ENCODE assay signal across 29 mouse cellular contexts in the genomic region with DNA sequence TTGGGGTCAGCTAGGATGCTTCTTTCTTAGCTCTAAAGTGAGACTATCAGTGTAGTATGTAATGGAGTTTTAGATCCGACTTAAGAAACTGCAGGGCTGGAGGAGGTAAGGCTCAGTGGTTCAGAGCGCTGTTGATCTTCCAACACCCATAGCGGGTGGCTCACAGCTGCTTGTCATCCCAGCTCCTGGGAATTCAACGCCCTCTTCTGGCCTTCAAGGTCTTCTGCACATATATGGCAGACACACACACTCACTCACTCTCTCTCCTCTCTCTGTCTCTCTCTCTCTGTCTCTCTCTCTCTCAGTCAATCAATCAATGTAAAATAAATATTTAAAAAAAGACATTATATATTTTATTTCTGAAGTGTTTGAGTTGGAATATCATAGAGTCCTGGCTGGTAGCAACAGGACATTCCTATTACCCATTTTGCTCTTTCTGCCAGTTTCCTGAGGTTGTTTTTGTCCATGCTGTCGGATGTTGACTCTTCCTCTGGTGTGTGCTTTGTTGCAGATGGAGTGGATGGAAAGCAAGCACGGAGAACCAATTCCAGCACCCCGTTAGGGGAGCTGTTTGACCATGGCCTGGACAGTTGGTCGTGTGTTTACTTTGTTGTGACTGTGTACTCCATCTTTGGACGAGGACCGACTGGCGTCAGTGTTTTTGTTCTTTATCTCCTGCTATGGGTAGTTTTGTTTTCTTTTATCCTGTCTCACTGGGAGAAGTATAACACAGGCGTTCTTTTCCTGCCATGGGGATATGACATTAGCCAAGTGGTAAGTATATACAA. TPM values are rescaled to one million over a fixed set of nuclear protein-coding genes. Genes with fewer than 3 reads are reported as not detected.
DNase-seq lines count a peak whose midpoint lies in the region; ATAC-seq and TF ChIP-seq lines count a peak whose summit lies in the region.
"Had no signal": no experiment of that assay in that cellular context is flagged by ENCODE, and none has a peak within 500 bp of the region (broad histone marks: within the 10 kb centered on the region; RNA-seq: fewer than 3 reads in every experiment).

No protein-coding gene starts in this region.

- no peaks in the 10 kb centered on the region for H3K4me1 ChIP-seq in kidney, adult 2 months (ENCODE audit: control insufficient read depth, insufficient read depth, low read length)
- H3K4me1 ChIP-seq in lung, postnatal 0 days (ENCODE audit: insufficient read depth, low read depth, low read length): no peaks in the 10 kb centered on the region
- H3K4me1 ChIP-seq: embryonic facial prominence, embryonic 12.5 days; heart, embryonic 13.5 days; hindbrain, embryonic 13.5 days had no signal

- 94% methylated on average over 12 of the region's 12 CpGs for WGBS in kidney, adult 2 months
- 54% methylated on average over 12 of the region's 12 CpGs for WGBS in lung, postnatal 0 days

- no peaks in the 10 kb centered on the region for H3K9me3 ChIP-seq in lung, postnatal 0 days (ENCODE audit: low read length)
- H3K9me3 ChIP-seq: embryonic facial prominence, embryonic 12.5 days; heart, embryonic 13.5 days; hindbrain, embryonic 13.5 days had no signal

- peaks cover 2% of the 10 kb centered on the region; the same call in 1 of the 2 replicates for H3K36me3 ChIP-seq in kidney, adult 2 months (ENCODE audit: control insufficient read depth, insufficient read depth, low read length)
- H3K36me3 ChIP-seq in lung, postnatal 0 days (ENCODE audit: insufficient read depth, low read length): peaks cover 12% of the 10 kb centered on the region; the same call in 1 of the 2 replicates

- DNase-seq in kidney, adult 2 months: no peak
- no peak for DNase-seq in kidney, postnatal 4 days
- DNase-seq in lung, postnatal 0 days (ENCODE audit: low spot score): peak; percentile 25
- no peak for DNase-seq in lung, postnatal 14 days
- DNase-seq in ZHBTc4 (ENCODE audit: low read depth, low spot score): peak; percentile 19
- DNase-seq in lung, postnatal 4 days: peak; percentile 14 to 36
- DNase-seq in adrenal gland, postnatal 25 days: no peak
- DNase-seq: B cell, adult 2 months; cerebellum, adult 2 months; cerebellum, postnatal 25 days; forebrain, postnatal 0 days; gastrocnemius, postnatal 14 days; heart, adult 18-20 months; heart, postnatal 36 days; kidney, adult 8-10 months; kidney, postnatal 10 days had no signal

- TF ChIP-seq CTCF in kidney, adult 2 months (conservative IDR thresholded peaks at IDR 0.05; ENCODE audit: insufficient read depth, insufficient read length, low read depth, low read length): peak; percentile 19; the same call in 1 of the 2 replicates
- TF ChIP-seq CTCF in lung, postnatal 0 days (IDR thresholded peaks at IDR 0.05): peak; percentile 31

- peak; percentile 60 for ATAC-seq in lung, postnatal 0 days
- no peak for ATAC-seq in megakaryocyte progenitor cell, adult 5-6 weeks (replicated peaks; ENCODE audit: poor library complexity)
- ATAC-seq: forebrain, postnatal 0 days had no signal

- H3K4me3 ChIP-seq in kidney, adult 2 months (ENCODE audit: insufficient read depth, low read depth, low read length): no peak overlapping the region
- H3K4me3 ChIP-seq in lung, postnatal 0 days (ENCODE audit: low read depth, low read length): no peak overlapping the region
- H3K4me3 ChIP-seq: embryonic facial prominence, embryonic 12.5 days; heart, embryonic 13.5 days; hindbrain, embryonic 13.5 days; layer of hippocampus, adult 2 months had no signal

- H3K4me2 ChIP-seq in lung, postnatal 0 days (replicated peaks; ENCODE audit: low read depth, low read length): no peak overlapping the region
- H3K4me2 ChIP-seq: embryonic facial prominence, embryonic 12.5 days; heart, embryonic 13.5 days; hindbrain, embryonic 13.5 days; midbrain, embryonic 11.5 days had no signal

- no peaks in the 10 kb centered on the region for H3K27me3 ChIP-seq in kidney, adult 2 months (replicated peaks; ENCODE audit: control insufficient read depth, insufficient read depth, low read length)
- no peaks in the 10 kb centered on the region for H3K27me3 ChIP-seq in lung, postnatal 0 days (replicated peaks; ENCODE audit: insufficient read depth, low read length)
- H3K27me3 ChIP-seq: CH12.LX; embryonic facial prominence, embryonic 12.5 days; heart, embryonic 13.5 days; hindbrain, embryonic 13.5 days had no signal

- TF ChIP-seq EP300 in lung, postnatal 0 days (IDR thresholded peaks at IDR 0.05): no peak

- no peak for TF ChIP-seq POLR2A in kidney, adult 2 months (IDR thresholded peaks at IDR 0.05; ENCODE audit: low read depth, low read length)

- H3K27ac ChIP-seq in kidney, adult 2 months (ENCODE audit: insufficient read depth, low read depth, low read length): no peak overlapping the region
- H3K27ac ChIP-seq in lung, postnatal 0 days (ENCODE audit: low read length): no peak overlapping the region
- H3K27ac ChIP-seq: embryonic facial prominence, embryonic 12.5 days; heart, embryonic 13.5 days; hindbrain, embryonic 13.5 days; layer of hippocampus, adult 2 months had no signal

- H3K9ac ChIP-seq in lung, postnatal 0 days (replicated peaks; ENCODE audit: low read depth): no peak overlapping the region
- H3K9ac ChIP-seq: embryonic facial prominence, embryonic 12.5 days; forebrain, postnatal 0 days; heart, embryonic 13.5 days; hindbrain, embryonic 13.5 days had no signal

RNA-seq across cellular contexts. Expression of gene Selenoi, which starts 23.4 kb away (rescaled TPM):
- polyA plus RNA-seq in kidney, adult 2 months (2012; rRNA removed): 18.2 and 20.0 TPM in 2 replicates
- 9.4 and 11.0 TPM in 2 replicates for polyA plus RNA-seq in lung, postnatal 0 days (2015; fragmentation: Nextera tagmentation; extraction: Ambion mirVana)
- 36.0 and 38.8 TPM in 2 replicates for total RNA-seq in megakaryocyte progenitor cell, adult 5-6 weeks (2015)
- total RNA-seq in megakaryocyte progenitor cell, adult 5-6 weeks (2017): 47.5 and 67.4 TPM in 2 replicates
- 22.6 and 22.7 TPM in 2 replicates for total RNA-seq in adrenal gland, postnatal 25 days (2021)

RNA-seq across cellular contexts. Expression of gene Drc1, which starts 25.4 kb away (rescaled TPM):
- 0.08 and 0.28 TPM in 2 replicates for polyA plus RNA-seq in kidney, adult 2 months (2012; rRNA removed)
- polyA plus RNA-seq in lung, postnatal 0 days (2015; fragmentation: Nextera tagmentation; extraction: Ambion mirVana): 6.5 and 8.4 TPM in 2 replicates
- total RNA-seq in megakaryocyte progenitor cell, adult 5-6 weeks (2015): 0.32 TPM in 1 of 2 replicates, not detected in the other
- not detected in 2 replicates for total RNA-seq in megakaryocyte progenitor cell, adult 5-6 weeks (2017)
- 0.82 TPM in 1 of 2 replicates, not detected in the other for total RNA-seq in adrenal gland, postnatal 25 days (2021)

RNA-seq across cellular contexts. Expression of gene Adgrf3, which starts 50.2 kb away (rescaled TPM):
- polyA plus RNA-seq in kidney, adult 2 months (2012; rRNA removed): 0.05 TPM in 1 of 2 replicates, not detected in the other
- polyA plus RNA-seq in lung, postnatal 0 days (2015; fragmentation: Nextera tagmentation; extraction: Ambion mirVana): 0.13 and 0.18 TPM in 2 replicates
- 0.27 TPM in 1 of 2 replicates, not detected in the other for total RNA-seq in megakaryocyte progenitor cell, adult 5-6 weeks (2015)
- total RNA-seq in megakaryocyte progenitor cell, adult 5-6 weeks (2017): not detected in 2 replicates
- not detected in 2 replicates for total RNA-seq in adrenal gland, postnatal 25 days (2021)
- total RNA-seq: adrenal gland, adult 18-20 months; forebrain, postnatal 0 days; gastrocnemius, postnatal 14 days; layer of hippocampus, adult 2 months; layer of hippocampus, postnatal 25 days; midbrain, postnatal 0 days had no signal
- polyA plus RNA-seq: cerebellum, adult 2 months; forebrain, embryonic 11.5 days; forebrain, postnatal 0 days; hindbrain, embryonic 13.5 days; limb, embryonic 11.5 days; midbrain, embryonic 11.5 days; midbrain, postnatal 0 days; neural tube, embryonic 14.5 days had no signal

Comparison
In these comparisons a context has a peak if more than half of its experiments do, and no peak if none do; other contexts are left out.
1. DNase-seq: peak in lung, postnatal 0 days (single experiment), ZHBTc4 (single experiment) and lung, postnatal 4 days (2 of 2); none in kidney, adult 2 months (single experiment), kidney, postnatal 4 days (0 of 2), lung, postnatal 14 days (single experiment) and adrenal gland, postnatal 25 days (single experiment).